Mouse (Mus musculus) lung, adult 10 weeks (tissue): Measurements from ENCODE around the gene Asz1. TPM values are rescaled to one million over a fixed set of nuclear protein-coding genes. Genes with fewer than 3 reads are reported as not detected.

Experiments
- polyA plus RNA-seq: library from polyadenylated mRNA; stranded (reverse); fragments of 350-450 nt; fragmentation: Illumina TruSeq; extraction: RNeasy Lipid Tissue Mini Kit (QIAGEN cat#74804); gene quantifications from one replicate; pipeline ENCODE4 v1.2.3, GENCODE M21; 2014; ENCODE audit warnings: low read depth, low replicate concordance; ENCODE audit not compliant: insufficient read depth

Asz1 gene
- polyA plus RNA-seq = not detected

DNA sequence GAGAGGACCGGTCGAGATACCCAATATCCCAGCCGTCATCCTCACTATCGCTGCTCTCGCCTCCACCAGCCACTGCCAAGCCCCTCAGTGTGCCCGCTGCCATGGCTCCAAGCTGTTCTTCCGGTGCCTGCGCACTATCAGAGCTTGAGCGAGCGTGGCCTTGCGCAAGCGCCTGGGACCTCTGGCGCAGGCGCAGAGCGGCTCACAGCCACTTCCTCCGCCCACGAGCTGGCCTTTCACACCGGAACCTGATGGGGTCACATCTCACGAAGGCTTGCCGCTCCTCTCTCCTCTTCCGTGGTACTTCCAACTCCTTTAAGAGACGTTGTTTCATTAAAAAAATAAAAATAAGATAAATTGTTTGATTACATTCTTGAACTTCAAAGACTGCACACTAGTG is at the start of gene Asz1:
Gene Asz1, minus strand, starts transcription at position 128 of the 400 bp plus-strand sequence.

GRCm38 (mm10) chr6:18029746-18030656 is 78.9 kb downstream of the Asz1 start, which contains the start of gene Wnt2:
Wnt2 (minus strand) TSS chr6:18030585.

Other genes with a start within 250 kb of the Asz1 start
- gene Wnt2, start 78.5 kb downstream of the Asz1 start, polyA plus RNA-seq = 16.9 TPM
- 2.7 TPM for gene Cftr, start 61.6 kb upstream of the Asz1 start, polyA plus RNA-seq